Mouse (Mus musculus): Measurements from ENCODE around the gene Gstm4. TPM values are rescaled to one million over a fixed set of nuclear protein-coding genes. Genes with fewer than 3 reads are reported as not detected.
"Not testable (repeated sequence)": the region's sequence is repeated elsewhere in the genome, so short reads cannot be mapped to it uniquely, and the experiment has no call there.

Gene Gstm4
- polyA plus RNA-seq, 2 experiments from 2014 or later = 3.2 to 3.4 TPM

GRCm38 (mm10) chr3:108014974-108015346, 29.7 kb downstream of the Gstm4 start:
- ATAC-seq = no peak

DNA sequence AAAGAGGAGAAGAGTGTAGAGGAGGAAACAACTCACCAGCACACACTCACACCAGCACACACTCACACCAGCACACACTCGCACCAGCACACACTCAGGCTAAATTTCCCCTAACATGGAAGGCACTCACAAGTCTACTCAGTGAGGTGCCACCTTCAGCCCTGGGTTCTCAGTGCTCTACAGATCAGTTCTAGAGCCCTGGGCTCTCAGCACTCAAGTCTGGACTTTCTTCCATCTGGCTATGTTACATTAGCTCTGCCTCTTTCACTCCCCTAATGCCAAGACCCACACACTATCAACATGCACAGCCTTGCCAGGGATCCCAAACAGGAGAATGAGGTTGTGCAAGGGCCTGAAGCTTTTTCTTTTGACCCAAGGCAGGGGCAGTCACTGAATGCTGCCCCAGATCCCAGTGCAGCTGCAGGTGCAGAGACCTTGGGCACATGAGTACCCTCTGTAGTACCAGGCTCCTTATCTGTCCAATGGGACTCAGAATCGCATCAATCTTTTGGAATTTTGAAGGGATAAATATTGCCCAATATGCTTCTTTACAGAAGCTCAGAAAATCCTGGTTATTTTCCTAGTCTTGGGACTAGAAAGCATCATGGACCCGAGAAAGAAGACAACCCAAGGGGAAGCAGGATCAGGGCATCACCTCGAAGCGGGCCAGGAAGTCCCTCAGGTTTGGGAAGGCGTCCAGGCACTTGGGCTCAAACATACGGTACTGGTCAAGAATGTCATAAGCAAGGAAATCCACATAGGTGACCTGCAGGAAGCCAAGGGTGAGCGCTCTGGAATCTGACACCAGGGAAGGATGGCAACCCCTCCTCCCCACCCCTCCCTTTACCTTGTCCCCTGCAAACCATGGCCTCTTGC, 30.4 kb downstream of the Gstm4 start:
- no peak for ATAC-seq

DNA sequence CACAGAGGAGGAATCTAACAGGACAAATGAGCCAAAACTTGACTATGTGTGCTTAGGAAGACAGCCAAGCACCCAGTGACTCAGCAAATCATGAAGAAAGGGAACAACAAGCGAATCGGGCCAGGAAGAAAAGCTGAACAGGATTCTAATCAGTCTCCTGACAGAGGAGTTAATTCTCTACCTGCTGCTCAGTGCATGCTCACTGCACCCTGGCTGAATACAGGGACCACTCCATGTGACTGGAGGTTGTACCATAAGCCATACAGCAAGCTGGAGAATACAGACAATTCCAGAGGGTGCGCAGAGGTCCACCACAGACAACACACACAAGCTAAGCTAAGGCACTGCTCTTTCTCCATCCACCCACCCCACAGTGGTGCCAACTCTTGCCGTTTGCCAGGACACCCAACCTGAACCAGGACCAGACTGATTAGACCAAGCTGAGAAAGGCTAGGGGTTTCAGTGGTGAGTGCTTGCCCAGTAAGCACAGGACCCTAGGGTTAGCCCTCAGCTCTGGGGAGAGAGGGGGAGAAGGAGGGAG, 31.3 kb downstream of the Gstm4 start:
- ATAC-seq = no peak

- no peak for ATAC-seq
Measured at GRCm38 (mm10) chr3:108011558-108011957, 33.1 kb downstream of the Gstm4 start.

GRCm38 (mm10) chr3:108010286-108010685, 34.4 kb downstream of the Gstm4 start:
- no peak for ATAC-seq

DNA sequence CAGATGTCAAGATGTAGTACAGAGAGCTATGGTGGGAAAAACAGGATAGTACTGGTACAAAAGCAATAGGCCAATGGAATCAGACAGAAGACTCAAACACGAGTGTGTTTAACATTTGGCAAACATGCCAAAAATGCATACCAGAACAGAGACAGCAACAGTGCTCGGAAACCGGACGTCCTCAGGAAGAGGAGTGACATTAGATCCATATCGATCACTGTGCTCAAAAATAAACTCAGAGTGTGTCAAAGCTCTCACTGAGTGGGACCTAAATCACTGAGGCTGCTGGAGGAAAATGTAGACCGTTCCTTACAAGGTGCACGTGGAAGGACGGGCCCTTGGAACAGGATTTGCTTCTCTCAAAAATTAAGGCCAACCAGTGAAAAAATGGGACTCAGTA, 42.7 kb downstream of the Gstm4 start:
- ATAC-seq = no peak

DNA sequence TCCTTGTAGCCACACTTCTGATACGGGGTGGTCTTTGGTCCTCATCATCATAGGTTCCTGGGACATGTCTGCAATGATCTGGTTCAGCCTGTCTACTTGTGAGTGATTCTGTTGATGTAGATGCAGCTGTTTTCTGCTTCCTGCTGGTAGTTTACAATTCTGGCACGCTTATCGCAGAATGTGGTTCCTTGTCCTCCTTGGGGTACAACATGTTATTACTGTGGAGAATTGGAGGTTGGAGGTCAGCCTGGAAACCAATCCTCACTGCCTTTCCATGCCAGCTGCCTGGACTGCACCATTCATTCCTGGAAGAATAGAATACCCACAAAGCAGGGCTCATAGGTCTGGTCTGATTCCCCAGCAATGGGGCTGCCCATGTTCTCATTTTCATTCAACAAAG, 45.2 kb downstream of the Gstm4 start:
- no peak for ATAC-seq

DNA sequence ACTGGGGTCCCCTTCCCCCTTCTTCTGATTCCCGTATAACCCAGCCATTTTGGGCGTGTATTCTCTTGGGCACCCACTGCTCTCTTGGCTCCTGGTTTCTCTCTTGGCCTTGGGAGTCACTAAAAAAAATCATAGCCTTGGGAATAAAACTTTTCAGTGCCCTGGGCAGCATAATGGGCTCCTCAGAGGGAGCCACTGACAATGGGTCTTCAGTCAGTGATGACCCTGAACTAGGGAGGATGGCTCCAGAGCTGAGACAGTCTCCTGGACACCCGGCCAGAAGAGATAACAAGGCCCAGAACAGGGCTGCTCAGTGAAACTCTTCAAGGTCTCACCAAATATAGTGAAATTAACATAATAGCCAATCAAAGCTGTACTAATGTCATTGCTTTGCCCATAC, 46.1 kb downstream of the Gstm4 start:
- ATAC-seq = no peak

GRCm38 (mm10) chr3:107996576-107996975, 48.1 kb downstream of the Gstm4 start:
- ATAC-seq = no peak

- ATAC-seq = not testable (repeated sequence)
Measured at GRCm38 (mm10) chr3:107995974-107996373, 48.7 kb downstream of the Gstm4 start.

Other genes with a start within 250 kb of the Gstm4 start
- gene Eps8l3, start 167.7 kb downstream of the Gstm4 start, polyA plus RNA-seq (2017; shearing (Covaris generic)) = not detected
- gene Gstm5, start 149.1 kb downstream of the Gstm4 start, polyA plus RNA-seq (2017; shearing (Covaris generic)) = not detected
- gene Gstm7, start 113.1 kb downstream of the Gstm4 start, polyA plus RNA-seq (2017; shearing (Covaris generic)) = under 1 TPM in 1 of 2 experiments, not detected in 1; 0.94 TPM
- not detected for gene Gstm6, start 101.1 kb downstream of the Gstm4 start, polyA plus RNA-seq (2017; shearing (Covaris generic))
- not detected for gene Gstm3, start 75.6 kb downstream of the Gstm4 start, polyA plus RNA-seq (2017; shearing (Covaris generic))
- gene Gstm2, start 58.4 kb downstream of the Gstm4 start, polyA plus RNA-seq (2017; shearing (Covaris generic)) = not detected
- gene Gstm1, start 26.9 kb downstream of the Gstm4 start, polyA plus RNA-seq (2017; shearing (Covaris generic)) = 1 to 10 TPM; 1.2 to 1.4 TPM
- 10 to 100 TPM; 13.6 to 21.6 TPM for gene Ampd2, start 41.8 kb upstream of the Gstm4 start, polyA plus RNA-seq (2017; shearing (Covaris generic))
- gene Gnat2, start 47.9 kb upstream of the Gstm4 start, polyA plus RNA-seq (2017; shearing (Covaris generic)) = not detected
- gene Gnai3, start 101.3 kb upstream of the Gstm4 start, polyA plus RNA-seq (2017; shearing (Covaris generic)) = 100 to 1,000 TPM; 109 to 113 TPM
- not detected for gene Gpr61, start 110.0 kb upstream of the Gstm4 start, polyA plus RNA-seq (2017; shearing (Covaris generic))
- gene Amigo1, start 141.4 kb upstream of the Gstm4 start, polyA plus RNA-seq (2017; shearing (Covaris generic)) = under 1 TPM; 0.09 to 0.19 TPM
- gene Cyb561d1, start 156.3 kb upstream of the Gstm4 start, polyA plus RNA-seq (2017; shearing (Covaris generic)) = 1 to 10 TPM; 5.9 to 6.9 TPM
- 1 to 10 TPM; 4.3 to 7.8 TPM for gene Atxn7l2, start 166.0 kb upstream of the Gstm4 start, polyA plus RNA-seq (2017; shearing (Covaris generic))
- not detected for gene Sypl2, start 181.8 kb upstream of the Gstm4 start, polyA plus RNA-seq (2017; shearing (Covaris generic))
- gene Psma5, start 212.0 kb upstream of the Gstm4 start, polyA plus RNA-seq (2017; shearing (Covaris generic)) = 100 to 1,000 TPM; 196 to 245 TPM
- under 1 TPM in 1 of 2 experiments, not detected in 1; 0.07 TPM for gene Sort1, start 239.2 kb upstream of the Gstm4 start, polyA plus RNA-seq (2017; shearing (Covaris generic))